Mouse (Mus musculus) testis, postnatal 14 days (tissue): ENCODE results near the gene Prap1.
A peak's percentile ranks its signal among the peaks of the same experiment; 100 is the strongest.
"Not testable (repeated sequence)": the region's sequence is repeated elsewhere in the genome, so short reads cannot be mapped to it uniquely, and the experiment has no call there.

Source experiments
- DNase-seq: peaks from one replicate; pipeline ENCODE4 v3.0.0; 2021; ENCODE audit warnings: low spot score

Prap1 gene

GRCm38 (mm10) chr7:140082242-140082678, 10.9 kb upstream of the Prap1 start, which contains the start of gene Caly:
TSS of gene Caly (minus strand) at chr7:140082548.
- DNase-seq: no peak

DNA sequence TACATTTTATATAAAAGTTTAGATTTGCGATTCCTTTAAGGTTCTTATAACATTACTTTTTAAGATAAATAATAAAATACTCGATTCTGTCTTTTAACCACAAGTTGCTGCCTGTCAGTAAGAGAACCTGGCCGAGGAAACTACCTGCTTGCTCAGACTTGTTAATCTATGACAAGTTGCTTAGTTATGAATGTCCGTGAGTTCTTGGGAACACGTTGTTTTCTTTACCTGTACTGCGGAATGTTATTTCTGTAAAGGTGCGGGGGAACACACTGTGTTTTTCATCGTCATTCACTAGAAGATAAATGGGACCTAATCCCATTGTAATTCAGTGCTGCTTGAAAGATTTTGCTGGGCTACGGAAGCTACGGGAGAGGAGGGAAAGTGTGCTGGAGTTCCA, 2.6 kb upstream of the Prap1 start:
- DNase-seq: no peak

- DNase-seq: no peak
These were observed 1.8 kb downstream of the Prap1 start for GRCm38 (mm10) chr7:140094954-140095353.

GRCm38 (mm10) chr7:140095556-140095955, 2.4 kb downstream of the Prap1 start:
- DNase-seq: no peak

DNA sequence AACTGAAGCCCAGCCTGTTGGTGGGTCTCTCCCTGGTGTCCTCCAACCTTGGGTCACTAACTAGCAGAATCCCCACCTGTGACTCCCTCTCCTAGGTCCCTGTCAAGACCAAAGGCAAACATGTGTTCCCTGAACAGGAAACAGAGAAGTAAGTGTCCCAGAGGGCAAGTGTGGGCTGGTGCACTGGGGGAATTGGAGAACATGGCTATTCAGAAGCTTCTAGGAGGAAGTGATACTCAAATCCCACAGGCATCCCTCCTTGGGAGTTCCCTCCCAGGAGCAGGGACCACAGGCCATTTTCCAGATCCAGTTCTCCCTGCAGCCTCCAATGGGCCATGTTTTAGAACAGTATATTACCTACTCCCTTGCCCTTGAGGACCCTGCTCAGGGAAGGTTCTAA, 2.9 kb downstream of the Prap1 start:
- no peak for DNase-seq

GRCm38 (mm10) chr7:140098466-140098865, 5.3 kb downstream of the Prap1 start:
- no peak for DNase-seq

GRCm38 (mm10) chr7:140101498-140101897, 8.3 kb downstream of the Prap1 start:
- no peak for DNase-seq

GRCm38 (mm10) chr7:140101993-140102860, 9.0 kb downstream of the Prap1 start, which contains the start of gene Fuom:
TSS of gene Fuom (minus strand) at chr7:140102441.
- peak; percentile 77 for DNase-seq

- DNase-seq: no peak
These were observed 10.8 kb downstream of the Prap1 start for GRCm38 (mm10) chr7:140104009-140104408.

DNA sequence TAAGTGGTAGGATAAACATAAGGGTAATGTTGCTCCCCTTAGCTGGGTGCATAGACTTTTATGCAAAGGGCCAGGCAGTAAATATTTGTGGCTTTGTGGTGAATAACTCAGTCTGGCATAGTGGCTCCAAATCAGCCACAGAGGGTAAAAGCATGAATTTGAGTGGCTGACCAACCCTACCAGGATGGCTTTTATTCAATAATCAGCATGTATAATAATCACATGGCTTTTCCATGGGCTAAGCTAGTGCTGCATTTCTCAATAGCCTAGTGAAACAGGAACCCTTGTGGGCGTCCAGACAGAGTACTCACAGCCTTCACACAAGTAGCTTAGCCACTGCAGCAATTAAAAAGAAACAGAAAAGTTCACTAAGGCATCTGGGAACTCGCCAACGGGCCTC, 18.7 kb downstream of the Prap1 start:
- no peak for DNase-seq

DNA sequence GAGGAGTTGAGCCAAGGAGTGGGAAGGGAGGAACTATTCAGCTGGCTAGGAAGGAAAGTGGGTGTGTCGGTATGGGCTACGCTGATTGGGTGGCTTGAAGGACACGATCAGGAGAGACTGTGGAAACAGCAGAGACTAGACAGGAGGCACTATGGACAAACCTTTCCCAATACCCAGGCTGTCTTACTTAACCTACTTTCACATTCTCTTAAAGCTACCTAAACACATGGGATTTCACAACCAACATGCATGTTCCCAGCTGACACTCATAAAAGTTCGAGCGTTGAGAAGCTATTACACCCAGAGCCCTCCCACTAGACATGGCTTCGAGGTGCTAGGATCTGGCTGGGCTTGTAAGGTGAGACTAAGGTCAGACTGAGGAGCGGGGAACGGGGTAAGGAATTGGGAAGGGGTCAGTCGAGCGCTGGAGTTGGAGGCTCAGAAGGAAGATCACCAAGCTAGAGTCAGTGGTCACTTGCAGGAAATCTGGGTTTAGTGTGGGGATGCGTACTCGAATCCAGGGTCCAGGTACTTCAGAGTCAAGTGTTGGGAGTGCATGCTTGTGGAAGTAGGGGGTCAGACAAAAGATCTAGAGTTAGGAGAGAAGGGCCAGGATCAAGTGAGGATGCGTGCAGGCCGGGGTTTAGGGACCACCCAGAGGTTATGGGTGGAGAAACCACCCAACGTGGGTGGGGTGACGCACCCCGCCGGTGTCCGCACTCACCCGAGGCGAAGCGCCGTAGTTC, 22.6 kb downstream of the Prap1 start, which contains the start of gene Paox:
Gene Paox (plus strand): TSS at position 217 of the 746 bp plus-strand sequence.
- peak; percentile 62 for DNase-seq

- DNase-seq: peak; percentile 85
These were observed 23.3 kb downstream of the Prap1 start, which contains the start of gene Echs1 for GRCm38 (mm10) chr7:140116329-140117054. TSS of gene Echs1 (minus strand) at chr7:140116476.

DNA sequence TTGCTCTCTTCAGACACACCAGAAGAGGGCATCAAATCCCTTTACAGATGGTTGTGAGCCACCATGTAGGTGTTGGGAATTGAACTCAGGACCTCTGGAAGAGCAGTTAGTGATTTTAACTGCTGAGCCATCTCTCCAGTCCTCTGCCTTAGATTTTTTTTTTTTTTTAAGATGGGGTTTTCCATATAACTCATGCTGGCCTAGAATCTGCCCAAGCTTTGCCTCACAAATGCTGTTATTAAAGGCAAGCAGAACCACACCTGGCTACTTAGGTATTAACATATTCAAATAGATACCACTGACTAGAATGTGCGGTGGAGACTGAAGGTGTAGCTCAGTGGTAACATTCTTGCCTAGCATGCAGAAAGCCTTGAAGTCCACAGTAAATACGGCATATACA, 27.3 kb downstream of the Prap1 start:
- no peak for DNase-seq

DNA sequence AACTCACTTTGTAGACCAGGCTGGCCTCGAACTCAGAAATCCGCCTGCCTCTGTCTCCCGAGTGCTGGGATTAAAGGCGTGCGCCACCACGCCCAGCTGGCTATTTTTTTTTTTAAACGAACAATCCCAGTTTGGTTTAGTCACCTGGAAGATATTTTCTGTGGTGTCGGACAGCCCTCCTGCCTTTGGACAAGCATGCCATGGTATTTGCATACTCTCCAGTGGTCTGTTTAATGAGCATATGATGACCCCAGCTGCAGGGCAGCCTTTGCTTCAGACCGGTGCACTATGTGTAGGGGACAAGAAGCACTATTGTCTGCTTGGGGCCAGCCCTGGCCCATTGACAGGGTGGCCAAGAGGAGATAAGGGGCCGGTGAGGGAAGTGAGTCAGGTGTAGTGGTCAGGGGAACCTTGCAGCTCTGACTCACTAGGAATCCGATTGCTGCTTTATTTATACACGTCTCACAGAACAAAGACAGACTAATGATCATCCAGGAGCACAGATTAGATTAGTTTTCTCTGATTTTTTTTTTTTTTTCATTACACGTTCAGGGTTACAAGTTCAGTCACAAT, 28.2 kb downstream of the Prap1 start:
- DNase-seq: no peak

- DNase-seq: no peak
These were observed 29.6 kb downstream of the Prap1 start for GRCm38 (mm10) chr7:140122765-140123164.

DNA sequence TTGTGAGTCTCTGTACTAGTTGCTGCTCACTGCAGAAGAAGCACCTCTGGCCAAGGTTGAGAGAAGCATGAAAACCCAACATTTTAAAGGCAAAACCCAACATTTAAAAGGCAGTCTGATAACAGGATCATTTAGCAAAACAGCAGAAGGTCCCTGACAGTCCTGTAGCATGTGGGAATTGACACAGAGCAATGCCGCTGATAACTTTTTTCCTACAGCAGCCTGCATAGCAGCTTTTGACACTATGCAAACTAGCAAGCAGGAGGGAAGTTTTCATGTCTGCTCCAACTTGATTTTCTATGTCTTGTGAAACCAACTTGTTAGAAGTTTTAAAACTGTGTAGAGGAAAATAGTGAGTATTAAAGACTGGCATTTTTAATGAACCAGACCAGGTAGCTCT, 31.2 kb downstream of the Prap1 start:
- no peak for DNase-seq

DNA sequence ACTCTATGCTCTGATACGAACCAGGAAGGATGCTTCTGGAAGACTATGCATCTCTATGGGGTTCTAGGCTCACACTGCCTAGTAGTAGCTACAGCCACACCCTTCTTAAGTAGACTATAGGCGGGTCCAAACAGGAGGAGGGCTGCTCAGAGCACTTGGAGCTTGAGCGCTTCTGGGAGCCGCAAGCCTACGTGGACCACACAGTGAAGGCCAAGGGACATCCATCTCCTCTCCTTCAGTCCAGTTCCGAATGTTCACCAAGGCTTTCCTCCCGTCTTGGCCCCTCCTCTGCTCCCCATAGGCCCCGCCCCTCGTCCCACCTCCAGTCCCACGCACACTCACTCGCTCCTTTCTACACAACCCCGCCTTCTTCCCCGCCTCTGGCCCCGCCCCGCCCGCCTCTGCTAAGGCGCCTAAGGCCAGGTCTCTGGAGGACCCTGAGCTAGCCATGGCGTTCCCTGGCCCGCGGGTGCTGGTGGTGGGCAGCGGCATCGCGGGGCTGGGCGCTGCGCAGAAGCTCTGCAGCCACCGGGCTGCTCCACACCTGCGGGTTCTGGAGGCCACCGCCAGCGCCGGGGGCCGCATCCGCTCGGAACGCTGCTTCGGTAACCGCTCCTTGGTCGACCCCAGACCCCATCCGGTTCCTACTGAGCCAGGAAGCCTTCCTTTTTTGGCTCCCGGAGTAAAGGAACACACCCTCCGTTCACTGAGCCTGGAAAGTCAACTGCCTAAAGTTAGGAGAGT, 32.3 kb downstream of the Prap1 start:
- peak; percentile 90 for DNase-seq

GRCm38 (mm10) chr7:140126022-140126350, 32.8 kb downstream of the Prap1 start:
- DNase-seq: no peak

DNA sequence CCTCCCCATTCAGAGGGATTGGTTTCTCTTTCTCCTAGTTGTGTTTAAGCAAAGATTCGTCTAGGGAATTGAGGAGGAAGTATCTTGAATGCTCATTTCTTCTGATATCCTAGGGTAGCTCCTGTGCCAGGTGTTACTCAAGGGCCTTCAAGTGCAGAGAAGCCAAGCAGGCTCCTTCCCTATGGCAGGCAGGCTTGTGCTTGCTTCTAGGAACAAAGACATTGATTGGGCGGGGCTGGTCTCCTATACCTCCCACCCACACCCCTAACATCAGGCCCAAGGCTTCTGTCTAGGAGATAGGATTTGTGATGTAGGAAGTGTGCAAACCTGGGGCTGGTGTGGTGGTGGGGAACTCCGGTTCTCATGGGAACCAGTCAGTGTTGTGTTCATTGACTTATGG, 33.7 kb downstream of the Prap1 start:
- no peak for DNase-seq

DNA sequence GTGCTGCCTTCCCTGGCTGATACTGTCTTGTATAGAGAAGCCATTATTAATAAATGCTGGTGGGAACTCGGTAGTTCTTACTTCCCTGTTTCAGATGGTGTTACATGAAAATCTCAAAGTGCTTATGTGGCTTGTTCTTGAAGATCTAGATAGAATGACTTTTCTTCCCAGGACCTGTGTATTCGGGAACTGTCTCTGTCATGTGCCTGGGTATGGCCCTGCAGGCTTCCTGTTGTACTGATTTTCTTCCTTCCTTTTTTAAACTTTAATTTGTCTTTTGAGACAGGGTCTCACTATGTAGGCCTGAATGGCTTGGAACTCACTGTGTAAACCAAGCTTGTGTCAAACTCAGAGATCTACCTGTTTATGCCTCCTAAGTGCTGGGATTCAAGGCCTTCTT, 34.7 kb downstream of the Prap1 start:
- no peak for DNase-seq

GRCm38 (mm10) chr7:140132184-140132583, 39.0 kb downstream of the Prap1 start:
- DNase-seq: not testable (repeated sequence)
